Mouse (Mus musculus) gastrocnemius, adult 18-20 months (tissue): ENCODE results near the gene Usp22. TPM values are rescaled to one million over a fixed set of nuclear protein-coding genes. Genes with fewer than 3 reads are reported as not detected.

Experiments used
- DNase-seq: peaks from one replicate; pipeline ENCODE4 v3.0.0; 2021; ENCODE audit warnings: low spot score
- total RNA-seq, 2 experiments: library from RNA; stranded (reverse); gene quantifications; 2 replicates each; pipeline ENCODE4 v1.2.3; 2021

Gene Usp22
- total RNA-seq, 2 experiments from 2014 or later: 12.9 to 15.6 TPM

GRCm38 (mm10) chr11:61108911-61109361 is 65.9 kb downstream of the Usp22 start:
- DNase-seq: no peak

- peak; percentile 88 for DNase-seq
Measured at GRCm38 (mm10) chr11:61104241-61104901, 70.5 kb downstream of the Usp22 start.

- DNase-seq: no peak
Measured at GRCm38 (mm10) chr11:61102397-61103339, 72.2 kb downstream of the Usp22 start.

Other genes with a start within 250 kb of the Usp22 start
- gene Map2k3, start 243.0 kb downstream of the Usp22 start, total RNA-seq: 100 to 1,000 TPM; 105 to 173 TPM
- gene Kcnj12, start 152.5 kb downstream of the Usp22 start, total RNA-seq: 10 to 100 TPM; 48.6 to 67.1 TPM
- gene Tnfrsf13b, start 48.3 kb downstream of the Usp22 start, total RNA-seq: under 1 TPM in 1 of 2 experiments, not detected in 1; 0.43 TPM
- under 1 TPM; 0.33 to 0.48 TPM for gene Aldh3a1, start 32.5 kb upstream of the Usp22 start, total RNA-seq
- 10 to 100 TPM in 1 of 2 experiments, 1 to 10 TPM in 1; 9.8 to 15.1 TPM for gene Aldh3a2, start 92.4 kb upstream of the Usp22 start, total RNA-seq
- gene Slc47a2, start 167.8 kb upstream of the Usp22 start, total RNA-seq: not detected
- 10 to 100 TPM; 15.3 to 18.5 TPM for gene Slc47a1, start 203.3 kb upstream of the Usp22 start, total RNA-seq